Mouse (Mus musculus) embryonic facial prominence, embryonic 12.5 days (tissue): ENCODE data around the gene Tnk2. TPM values are rescaled to one million over a fixed set of nuclear protein-coding genes. Genes with fewer than 3 reads are reported as not detected.

ENCODE experiments used
- ATAC-seq: fragments of 200-750 bp; cut with Nextera tagmentation; 2 replicates; pipeline ENCODE4 v1.8.0; 2017; ENCODE audit not compliant: insufficient number of reproducible peaks, insufficient read depth, low FRiP score, low TSS enrichment
- H3K27ac ChIP-seq: fragments of 300-500 bp; sonication (generic); 2 replicates; pipeline ENCODE4 v1.5.1; 2016; ENCODE audit warnings: mild to moderate bottlenecking
- H3K27me3 ChIP-seq: fragments of 300-500 bp; sonication (generic); 2 replicates; pipeline ENCODE4 v1.6.1; 2016; ENCODE audit warnings: mild to moderate bottlenecking, moderate library complexity
- H3K36me3 ChIP-seq: fragments of 300-500 bp; sonication (generic); 2 replicates; pipeline ENCODE4 v1.6.1; 2016; ENCODE audit warnings: mild to moderate bottlenecking
- H3K4me1 ChIP-seq: fragments of 300-500 bp; sonication (generic); 2 replicates; pipeline ENCODE4 v1.6.1; 2016
- H3K4me2 ChIP-seq: fragments of 300-500 bp; sonication (generic); replicated peaks from 2 replicates; pipeline ENCODE4 v1.6.1; 2016; ENCODE audit warnings: mild to moderate bottlenecking, moderate library complexity
- H3K4me3 ChIP-seq: fragments of 300-500 bp; sonication (generic); 2 replicates; pipeline ENCODE4 v1.5.1; 2016; ENCODE audit warnings: mild to moderate bottlenecking
- H3K9ac ChIP-seq: fragments of 300-500 bp; sonication (generic); 2 replicates; pipeline ENCODE4 v1.6.1; 2016; ENCODE audit warnings: mild to moderate bottlenecking, moderate library complexity
- H3K9me3 ChIP-seq: fragments of 300-500 bp; sonication (generic); 2 replicates; pipeline ENCODE4 v1.6.1; 2016; ENCODE audit warnings: mild to moderate bottlenecking, moderate library complexity
- WGBS: fragments of 180-500 bp; shearing (Covaris S2); methylation state at CpG from one replicate; pipeline ENCODE4 v1.1.7; 2016; 5-methylcytosine and 5-hydroxymethylcytosine counted together
- polyA plus RNA-seq: library from polyadenylated mRNA; unstranded; fragments of >200 nt; fragmentation: Nextera tagmentation; extraction: Ambion mirVana; gene quantifications from 2 replicates; pipeline ENCODE4 v1.2.1, GENCODE M21; 2016

The Tnk2 gene
- polyA plus RNA-seq, result 13.4 and 13.8 TPM in 2 replicates

GRCm38 (mm10) chr16:32643661-32644061 lies at the start of gene Tnk2:
TSS of gene Tnk2 (plus strand) at chr16:32643874.
- peak within 1 kb of the TSS; percentile 89 for H3K9ac ChIP-seq
- H3K4me1 ChIP-seq, result peaks cover 20% of the 10 kb centered on the region
- no peaks in the 10 kb centered on the region for H3K9me3 ChIP-seq
- WGBS, result 14% methylated on average over 1 of the region's 40 CpGs
- peak; percentile 78 for ATAC-seq
- H3K36me3 ChIP-seq, result no peaks in the 10 kb centered on the region
- H3K27me3 ChIP-seq, result no peaks in the 10 kb centered on the region
- peak within 1 kb of the TSS; percentile 84 for H3K4me2 ChIP-seq
- peak within 1 kb of the TSS; percentile 84 for H3K4me3 ChIP-seq
- peak within 1 kb of the TSS; percentile 79 for H3K27ac ChIP-seq

- no peak overlapping the region for H3K27ac ChIP-seq
- no peak for ATAC-seq
- H3K9ac ChIP-seq, result no peak overlapping the region
- no peak overlapping the region for H3K4me3 ChIP-seq
- WGBS, result 76% methylated on average over 5 of the region's 5 CpGs
- H3K4me1 ChIP-seq, result no peaks in the 10 kb centered on the region
- no peaks in the 10 kb centered on the region for H3K9me3 ChIP-seq
- no peaks in the 10 kb centered on the region for H3K27me3 ChIP-seq
- no peaks in the 10 kb centered on the region for H3K36me3 ChIP-seq
- H3K4me2 ChIP-seq, result no peak overlapping the region
Measured at GRCm38 (mm10) chr16:32593916-32594315, 49.8 kb upstream of the Tnk2 start.

DNA sequence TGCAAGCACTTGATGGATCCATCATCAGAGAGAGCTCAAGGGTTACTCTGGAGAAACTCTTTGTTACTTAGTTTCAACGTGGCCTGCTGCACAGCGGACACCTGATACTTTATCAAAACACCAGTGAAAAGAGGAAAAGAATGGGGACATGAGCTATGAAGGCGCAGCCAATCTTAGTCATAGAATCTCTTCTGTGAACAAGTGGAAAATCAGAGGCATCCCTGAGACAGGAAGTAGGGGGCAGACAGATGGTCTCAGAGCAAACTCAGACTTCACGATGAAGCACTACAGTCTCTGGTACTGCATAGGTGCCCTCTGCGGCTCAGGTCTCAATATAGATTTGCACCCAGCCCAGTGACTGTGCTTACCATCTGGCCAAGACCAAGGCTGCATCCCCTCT lies 49.0 kb upstream of the Tnk2 start:
- Histone ChIP-seq H3K9me3 (no peaks in the 10 kb centered on the region), H3K9ac (no peak overlapping the region), H3K4me3 (no peak overlapping the region), H3K27me3 (no peaks in the 10 kb centered on the region), H3K4me2 (no peak overlapping the region), H3K27ac (no peak overlapping the region), H3K36me3 (no peaks in the 10 kb centered on the region), H3K4me1 (no peaks in the 10 kb centered on the region)
- no peak for ATAC-seq
- WGBS, result 52% methylated on average over 5 of the region's 5 CpGs

GRCm38 (mm10) chr16:32595142-32595855 lies 48.4 kb upstream of the Tnk2 start:
- ATAC-seq, result no peak
- Histone ChIP-seq H3K9ac (no peak overlapping the region), H3K9me3 (no peaks in the 10 kb centered on the region), H3K27me3 (no peaks in the 10 kb centered on the region), H3K4me1 (no peaks in the 10 kb centered on the region), H3K4me3 (no peak overlapping the region), H3K27ac (no peak overlapping the region), H3K36me3 (no peaks in the 10 kb centered on the region), H3K4me2 (no peak overlapping the region)
- WGBS, result 89% methylated on average over 10 of the region's 10 CpGs

DNA sequence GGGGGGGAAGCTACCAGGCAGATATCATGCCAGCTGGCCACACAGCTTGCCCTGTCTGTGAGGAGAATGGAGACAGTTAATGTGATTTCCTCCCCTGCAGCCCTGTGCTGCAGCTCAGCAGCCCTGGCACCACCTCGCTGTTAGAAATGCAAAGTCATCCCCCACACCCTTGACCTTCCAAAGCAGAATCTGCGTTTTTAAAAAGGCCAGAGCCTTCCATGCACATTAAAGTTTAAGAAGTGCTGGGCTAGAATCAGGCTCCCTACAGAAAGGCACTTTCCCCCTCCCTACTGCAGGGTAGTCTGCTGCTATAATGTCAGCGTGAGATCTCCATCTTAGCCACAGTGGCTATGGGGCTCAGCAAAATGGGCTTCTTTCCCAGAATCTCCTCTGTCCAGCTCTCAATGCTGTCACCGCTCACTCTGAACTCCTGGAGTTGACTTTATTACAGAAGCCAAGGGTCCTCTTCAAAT lies 45.7 kb upstream of the Tnk2 start:
- WGBS, result 44% methylated on average over 4 of the region's 4 CpGs
- Histone ChIP-seq H3K27ac (peak overlapping the region; percentile 23; the same call in 1 of the 2 replicates), H3K36me3 (no peaks in the 10 kb centered on the region), H3K4me1 (no peaks in the 10 kb centered on the region), H3K4me3 (no peak overlapping the region), H3K9ac (no peak overlapping the region), H3K27me3 (no peaks in the 10 kb centered on the region), H3K9me3 (no peaks in the 10 kb centered on the region), H3K4me2 (no peak overlapping the region)
- no peak for ATAC-seq

DNA sequence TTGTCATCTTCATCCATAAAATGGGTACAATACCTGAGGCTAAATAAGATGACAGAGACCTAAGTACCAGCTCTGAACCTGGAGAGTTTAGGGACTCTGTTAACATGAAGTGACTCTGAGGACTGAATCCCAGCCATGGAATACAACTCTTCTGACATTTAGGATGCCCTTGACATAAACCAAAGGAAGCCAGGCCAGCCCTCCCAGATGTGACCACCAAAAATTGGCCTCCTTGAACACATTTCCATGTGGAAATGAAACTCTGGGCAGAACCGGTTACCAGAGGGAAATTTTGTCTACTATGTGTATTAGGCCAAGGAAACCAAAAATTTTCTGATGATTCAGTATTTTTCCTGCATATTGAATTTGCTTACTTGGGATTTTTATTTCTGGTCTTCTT lies 44.5 kb upstream of the Tnk2 start:
- H3K4me1 ChIP-seq, result no peaks in the 10 kb centered on the region
- ATAC-seq, result no peak
- no peak overlapping the region for H3K27ac ChIP-seq
- H3K9me3 ChIP-seq, result no peaks in the 10 kb centered on the region
- 91% methylated on average over 1 of the region's 1 CpGs for WGBS
- no peak overlapping the region for H3K9ac ChIP-seq
- H3K4me3 ChIP-seq, result no peak overlapping the region
- H3K36me3 ChIP-seq, result no peaks in the 10 kb centered on the region
- no peaks in the 10 kb centered on the region for H3K27me3 ChIP-seq
- H3K4me2 ChIP-seq, result no peak overlapping the region

GRCm38 (mm10) chr16:32602193-32602685 lies 41.4 kb upstream of the Tnk2 start:
- Histone ChIP-seq H3K4me2 (no peak overlapping the region), H3K36me3 (no peaks in the 10 kb centered on the region), H3K9me3 (no peaks in the 10 kb centered on the region), H3K9ac (no peak overlapping the region), H3K4me3 (no peak overlapping the region), H3K27me3 (no peaks in the 10 kb centered on the region), H3K4me1 (no peaks in the 10 kb centered on the region), H3K27ac (no peak overlapping the region)
- no peak for ATAC-seq
- WGBS, result 76% methylated on average over 3 of the region's 3 CpGs

GRCm38 (mm10) chr16:32607562-32608343 lies 35.9 kb upstream of the Tnk2 start:
- Histone ChIP-seq H3K36me3 (no peaks in the 10 kb centered on the region), H3K4me3 (no peak overlapping the region; the same call in 1 of the 2 replicates), H3K9ac (no peak overlapping the region), H3K4me1 (peaks cover 9% of the 10 kb centered on the region; the same call in 1 of the 2 replicates), H3K9me3 (no peaks in the 10 kb centered on the region), H3K27me3 (no peaks in the 10 kb centered on the region), H3K4me2 (peak overlapping the region; percentile 83; the same call in 1 of the 2 replicates), H3K27ac (no peak overlapping the region)
- ATAC-seq, result no peak
- WGBS, result 64% methylated on average over 7 of the region's 7 CpGs

- Histone ChIP-seq H3K4me2 (peak overlapping the region; percentile 83), H3K9ac (peak overlapping the region; percentile 47), H3K4me1 (peaks cover 9% of the 10 kb centered on the region; the same call in 1 of the 2 replicates), H3K4me3 (peak overlapping the region; percentile 87), H3K36me3 (no peaks in the 10 kb centered on the region), H3K27me3 (no peaks in the 10 kb centered on the region), H3K27ac (no peak overlapping the region), H3K9me3 (no peaks in the 10 kb centered on the region)
- 10% methylated on average over 8 of the region's 8 CpGs for WGBS
- no peak for ATAC-seq
Measured at GRCm38 (mm10) chr16:32608344-32608711, 35.3 kb upstream of the Tnk2 start.

- WGBS, result under 1% methylated on average over 73 of the region's 73 CpGs
- no peaks in the 10 kb centered on the region for H3K27me3 ChIP-seq
- peaks cover 9% of the 10 kb centered on the region; the same call in 1 of the 2 replicates for H3K4me1 ChIP-seq
Measured at GRCm38 (mm10) chr16:32608712-32609400, 34.8 kb upstream of the Tnk2 start, which contains the start of gene Tfrc. TSS of gene Tfrc (plus strand) at chr16:32608920.

GRCm38 (mm10) chr16:32609401-32609779 lies 34.3 kb upstream of the Tnk2 start:
- Histone ChIP-seq H3K4me1 (peaks cover 9% of the 10 kb centered on the region; the same call in 1 of the 2 replicates), H3K9me3 (no peaks in the 10 kb centered on the region), H3K4me2 (peak overlapping the region; percentile 83), H3K4me3 (peak overlapping the region; percentile 87), H3K27ac (peak overlapping the region; percentile 91), H3K36me3 (no peaks in the 10 kb centered on the region; the same call in 1 of the 2 replicates), H3K9ac (peak overlapping the region; percentile 80), H3K27me3 (no peaks in the 10 kb centered on the region)
- WGBS, result under 1% methylated on average over 14 of the region's 14 CpGs
- no peak for ATAC-seq

More at GRCm38 (mm10) chr16:32608712-32609400, 34.8 kb upstream of the Tnk2 start, which contains the start of gene Tfrc:
- Histone ChIP-seq H3K9ac (peak within 1 kb of the TSS; percentile 80), H3K4me3 (peak within 1 kb of the TSS; percentile 87), H3K36me3 (no peaks in the 10 kb centered on the region), H3K27ac (peak within 1 kb of the TSS; percentile 91), H3K4me2 (peak within 1 kb of the TSS; percentile 83), H3K9me3 (no peaks in the 10 kb centered on the region)
- peak; percentile 99 for ATAC-seq
